Mouse (Mus musculus) cerebellum, adult 8-10 months (tissue): ENCODE results near the gene Cdh3.
A peak's percentile ranks its signal among the peaks of the same experiment; 100 is the strongest.

Experiments
- DNase-seq: peaks from one replicate; pipeline ENCODE4 v3.0.0; 2022

Cdh3 gene

GRCm38 (mm10) chr8:106510365-106510975, at the start of gene Cdh3:
Cdh3 (plus strand) TSS chr8:106510891.
- no peak for DNase-seq

GRCm38 (mm10) chr8:106462131-106462530, 48.6 kb upstream of the Cdh3 start:
- DNase-seq: no peak

GRCm38 (mm10) chr8:106463795-106464194, 46.9 kb upstream of the Cdh3 start:
- DNase-seq: no peak

- DNase-seq: no peak
Measured at GRCm38 (mm10) chr8:106469485-106469884, 41.2 kb upstream of the Cdh3 start.

GRCm38 (mm10) chr8:106474001-106474400, 36.7 kb upstream of the Cdh3 start:
- DNase-seq: no peak

- no peak for DNase-seq
Measured at GRCm38 (mm10) chr8:106500018-106500685, 10.5 kb upstream of the Cdh3 start, which contains the start of gene 6030452D12Rik. 6030452D12Rik (plus strand) TSS chr8:106500522.

GRCm38 (mm10) chr8:106504241-106504640, 6.5 kb upstream of the Cdh3 start:
- no peak for DNase-seq

- no peak for DNase-seq
Measured at GRCm38 (mm10) chr8:106505328-106505965, 5.2 kb upstream of the Cdh3 start.

GRCm38 (mm10) chr8:106506106-106506505, 4.6 kb upstream of the Cdh3 start:
- no peak for DNase-seq

GRCm38 (mm10) chr8:106507761-106508331, 2.8 kb upstream of the Cdh3 start:
- DNase-seq: peak; percentile 6

GRCm38 (mm10) chr8:106508456-106508855, 2.2 kb upstream of the Cdh3 start:
- no peak for DNase-seq

GRCm38 (mm10) chr8:106509079-106509780, 1.5 kb upstream of the Cdh3 start:
- no peak for DNase-seq

GRCm38 (mm10) chr8:106511065-106511501, 392 bp downstream of the Cdh3 start:
- no peak for DNase-seq

GRCm38 (mm10) chr8:106511531-106512041, 895 bp downstream of the Cdh3 start:
- no peak for DNase-seq

- DNase-seq: no peak
Measured at GRCm38 (mm10) chr8:106512475-106513150, 1.9 kb downstream of the Cdh3 start.

GRCm38 (mm10) chr8:106515946-106516479, 5.3 kb downstream of the Cdh3 start:
- no peak for DNase-seq

- no peak for DNase-seq
Measured at GRCm38 (mm10) chr8:106516581-106516980, 5.9 kb downstream of the Cdh3 start.

- DNase-seq: no peak
Measured at GRCm38 (mm10) chr8:106518763-106519162, 8.1 kb downstream of the Cdh3 start.

- DNase-seq: no peak
Measured at GRCm38 (mm10) chr8:106520578-106520977, 9.9 kb downstream of the Cdh3 start.

- no peak for DNase-seq
Measured at GRCm38 (mm10) chr8:106521845-106522244, 11.2 kb downstream of the Cdh3 start.

- no peak for DNase-seq
Measured at GRCm38 (mm10) chr8:106526725-106527124, 16.0 kb downstream of the Cdh3 start.
